Mouse (Mus musculus) kidney, embryonic 14.5 days (tissue): ENCODE results near the gene Gm3448. TPM values are rescaled to one million over a fixed set of nuclear protein-coding genes. Genes with fewer than 3 reads are reported as not detected.
"Not testable (repeated sequence)": the region's sequence is repeated elsewhere in the genome, so short reads cannot be mapped to it uniquely, and the experiment has no call there.

Experiments
- ATAC-seq: fragments of 200-750 bp; cut with Nextera tagmentation; 2 replicates; pipeline ENCODE4 v1.8.0; 2017; ENCODE audit warnings: moderate number of reproducible peaks, mild to moderate bottlenecking, moderate TSS enrichment, moderate library complexity; ENCODE audit not compliant: low FRiP score, low TSS enrichment
- H3K27ac ChIP-seq: fragments of 300-500 bp; sonication (generic); 2 replicates; pipeline ENCODE4 v1.5.1; 2014; ENCODE audit warnings: low read depth, mild to moderate bottlenecking, low read length, moderate library complexity, mixed read lengths
- H3K27me3 ChIP-seq: fragments of 300-500 bp; sonication (generic); 2 replicates; pipeline ENCODE4 v1.6.1; 2014; ENCODE audit warnings: mild to moderate bottlenecking, low read length; ENCODE audit not compliant: control insufficient read depth, insufficient read depth
- H3K36me3 ChIP-seq: fragments of 300-500 bp; sonication (generic); 2 replicates; pipeline ENCODE4 v1.6.1; 2014; ENCODE audit warnings: low read length, mixed read lengths; ENCODE audit not compliant: control insufficient read depth, insufficient read depth
- H3K4me1 ChIP-seq: fragments of 300-500 bp; sonication (generic); 2 replicates; pipeline ENCODE4 v1.6.1; 2014; ENCODE audit warnings: low read length, mixed read lengths; ENCODE audit not compliant: control insufficient read depth, insufficient read depth
- H3K4me2 ChIP-seq: fragments of 300-500 bp; sonication (generic); replicated peaks from 2 replicates; pipeline ENCODE4 v1.6.1; 2014; ENCODE audit warnings: low read depth, mild to moderate bottlenecking, low read length
- H3K4me3 ChIP-seq: fragments of 300-500 bp; sonication (generic); 2 replicates; pipeline ENCODE4 v1.5.1; 2014; ENCODE audit warnings: mild to moderate bottlenecking, low read length
- H3K9ac ChIP-seq: fragments of 300-500 bp; sonication (generic); 2 replicates; pipeline ENCODE4 v1.6.1; 2014; ENCODE audit warnings: low read depth, mild to moderate bottlenecking, low read length, moderate library complexity
- H3K9me3 ChIP-seq: fragments of 300-500 bp; sonication (generic); 2 replicates; pipeline ENCODE4 v1.6.1; 2016; ENCODE audit warnings: low read length; ENCODE audit not compliant: control insufficient read depth
- WGBS: fragments of 180-500 bp; shearing (Covaris S2); extraction: QIAGEN DNeasy Blood & Tissue Kit; methylation state at CpG from one replicate; pipeline ENCODE4 v1.1.7; 2014; 5-methylcytosine and 5-hydroxymethylcytosine counted together
- polyA plus RNA-seq: library from polyadenylated mRNA; unstranded; fragments of >200 nt; fragmentation: Nextera tagmentation; extraction: Ambion mirVana; gene quantifications from 2 replicates; pipeline ENCODE4 v1.2.1, GENCODE M21; 2014

Gm3448 gene
- polyA plus RNA-seq, 1 experiment from 2014 or later: 4.0 TPM

GRCm38 (mm10) chr17:15021503-15022220, 19.7 kb downstream of the Gm3448 start:
- H3K36me3 ChIP-seq, H3K9me3 ChIP-seq, H3K27me3 ChIP-seq, H3K4me2 ChIP-seq, H3K27ac ChIP-seq, H3K4me3 ChIP-seq, ATAC-seq, H3K4me1 ChIP-seq, H3K9ac ChIP-seq: not testable (repeated sequence)
- WGBS: 90% methylated on average over 3 of the region's 3 CpGs

GRCm38 (mm10) chr17:15009706-15010413, 31.5 kb downstream of the Gm3448 start, which contains the start of gene Gm3435:
Gm3435 (plus strand) TSS chr17:15010176.
- H3K27ac ChIP-seq, H3K4me2 ChIP-seq, H3K9ac ChIP-seq, H3K36me3 ChIP-seq, H3K4me1 ChIP-seq, H3K27me3 ChIP-seq, H3K4me3 ChIP-seq, H3K9me3 ChIP-seq: not testable (repeated sequence)
- WGBS: no CpG with 5 or more reads among the region's 60 CpGs
- peak; percentile 99 for ATAC-seq

GRCm38 (mm10) chr17:15009088-15009487, 32.2 kb downstream of the Gm3448 start:
- WGBS: no CpG with 5 or more reads among the region's 3 CpGs
- H3K4me3 ChIP-seq, H3K27ac ChIP-seq, H3K27me3 ChIP-seq, H3K4me1 ChIP-seq, H3K4me2 ChIP-seq, H3K9ac ChIP-seq, H3K36me3 ChIP-seq, ATAC-seq, H3K9me3 ChIP-seq: not testable (repeated sequence)

GRCm38 (mm10) chr17:15000047-15000446, 41.3 kb downstream of the Gm3448 start:
- not testable (repeated sequence) for H3K4me3 ChIP-seq, H3K27ac ChIP-seq, H3K9me3 ChIP-seq, H3K4me1 ChIP-seq, H3K4me2 ChIP-seq, H3K36me3 ChIP-seq, H3K9ac ChIP-seq, ATAC-seq, H3K27me3 ChIP-seq
- WGBS: no CpG with 5 or more reads among the region's 4 CpGs

GRCm38 (mm10) chr17:14994140-14994539, 47.2 kb downstream of the Gm3448 start:
- not testable (repeated sequence) for ATAC-seq, H3K27ac ChIP-seq, H3K4me2 ChIP-seq, H3K27me3 ChIP-seq, H3K4me1 ChIP-seq, H3K9me3 ChIP-seq, H3K4me3 ChIP-seq, H3K36me3 ChIP-seq, H3K9ac ChIP-seq
- WGBS: no CpG with 5 or more reads among the region's 5 CpGs

- WGBS: no CpG with 5 or more reads among the region's 47 CpGs
These were observed 48.1 kb downstream of the Gm3448 start for GRCm38 (mm10) chr17:14993139-14993832.

GRCm38 (mm10) chr17:14992522-14993138, 48.7 kb downstream of the Gm3448 start:
- H3K4me3 ChIP-seq, H3K9ac ChIP-seq, H3K4me2 ChIP-seq, H3K27me3 ChIP-seq, H3K9me3 ChIP-seq, H3K27ac ChIP-seq, H3K4me1 ChIP-seq, H3K36me3 ChIP-seq: not testable (repeated sequence)
- WGBS: no CpG with 5 or more reads among the region's 98 CpGs
- peak; percentile 81 for ATAC-seq

More at GRCm38 (mm10) chr17:14993139-14993832, 48.1 kb downstream of the Gm3448 start:
- not testable (repeated sequence) for H3K4me3 ChIP-seq, H3K27ac ChIP-seq, H3K9me3 ChIP-seq, H3K36me3 ChIP-seq, H3K27me3 ChIP-seq, H3K4me1 ChIP-seq, H3K4me2 ChIP-seq, H3K9ac ChIP-seq
- peak; percentile 94 for ATAC-seq

GRCm38 (mm10) chr17:14990116-14990702, 51.1 kb downstream of the Gm3448 start:
- not testable (repeated sequence) for H3K4me2 ChIP-seq, H3K9ac ChIP-seq, ATAC-seq, H3K36me3 ChIP-seq, H3K9me3 ChIP-seq, H3K27me3 ChIP-seq, H3K4me1 ChIP-seq, H3K4me3 ChIP-seq, H3K27ac ChIP-seq
- 96% methylated on average over 4 of the region's 5 CpGs for WGBS
